Mouse (Mus musculus): Measurements from ENCODE around the gene AC109138.7.
"Not testable (repeated sequence)": the region's sequence is repeated elsewhere in the genome, so short reads cannot be mapped to it uniquely, and the experiment has no call there.

The AC109138.7 gene

DNA sequence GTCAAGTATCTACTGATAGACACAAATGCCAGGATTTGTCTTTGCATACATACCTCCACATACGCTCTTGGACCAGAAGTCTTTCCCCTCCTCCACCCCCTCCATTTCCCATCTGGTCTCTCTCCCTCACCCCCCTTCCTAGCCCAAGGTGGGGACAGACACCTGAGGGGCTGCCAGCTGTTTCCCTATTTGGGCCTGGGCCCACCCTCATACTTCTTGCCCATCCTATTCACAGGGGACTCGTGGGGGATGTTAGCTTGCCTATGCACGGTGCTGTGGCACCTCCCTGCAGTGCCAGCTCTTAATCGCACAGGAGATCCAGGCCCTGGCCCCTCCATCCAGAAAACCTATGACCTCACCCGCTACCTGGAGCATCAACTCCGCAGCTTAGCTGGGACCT is 5.8 kb downstream of the AC109138.7 start:
- DNase-seq = no peak

DNA sequence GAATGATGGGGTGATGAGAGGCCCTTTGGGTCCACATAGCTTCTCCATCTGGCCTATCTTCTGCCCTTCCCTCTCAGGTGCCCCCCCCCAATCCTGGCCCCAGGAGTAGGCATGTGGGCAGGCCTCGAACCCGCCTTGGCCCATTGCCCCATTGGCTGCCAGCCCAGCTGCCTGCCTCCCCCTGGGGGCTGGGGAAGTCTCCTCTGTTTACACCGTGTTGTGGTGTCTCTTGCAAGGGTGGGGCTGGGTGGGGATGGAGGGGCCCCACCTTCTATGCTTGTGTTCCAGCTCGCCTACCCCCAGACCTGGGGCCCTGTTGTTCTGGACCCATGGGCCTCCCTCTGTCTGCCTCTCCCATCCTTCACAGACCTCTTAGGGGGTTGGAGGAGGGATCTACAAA is 6.3 kb downstream of the AC109138.7 start:
- DNase-seq = no peak

DNA sequence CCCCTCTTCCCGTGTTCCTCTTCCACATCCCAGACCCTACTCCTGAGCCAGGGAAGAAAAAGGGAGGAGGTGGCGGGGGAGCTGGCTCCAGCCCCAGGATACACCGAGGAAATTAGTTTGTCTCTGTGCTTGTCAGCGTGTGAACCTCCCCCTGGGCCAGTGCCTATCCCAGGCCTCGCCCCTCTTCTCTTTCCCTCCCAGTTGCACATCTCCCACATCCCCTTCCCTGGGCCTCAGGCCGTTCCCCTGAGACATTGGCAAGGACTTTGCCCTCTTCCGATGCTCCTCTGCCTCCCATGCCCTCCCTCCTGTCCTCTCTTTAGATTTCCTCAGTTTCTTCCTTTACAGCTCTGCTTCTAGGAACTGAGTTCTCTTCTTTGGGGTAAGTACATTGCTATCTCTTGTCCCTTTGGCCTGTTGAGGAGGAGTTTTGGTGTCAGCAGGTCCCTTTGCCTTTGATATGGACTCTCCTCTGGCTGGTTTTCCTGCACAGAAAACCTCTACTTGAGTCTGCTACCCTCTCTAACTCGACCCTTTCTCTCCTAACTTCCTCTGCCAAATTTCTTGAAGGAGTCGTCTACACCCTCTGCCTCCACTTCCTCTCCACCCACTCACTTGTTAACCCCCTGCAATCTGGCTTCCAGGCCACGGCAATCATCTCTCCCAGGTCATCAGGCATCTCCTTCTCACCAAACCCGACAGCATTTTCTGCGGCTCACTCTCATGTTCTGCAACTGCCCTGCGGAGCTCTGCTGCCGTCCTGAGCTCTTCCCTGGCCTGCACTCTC is 7.0 kb downstream of the AC109138.7 start:
- no peak for DNase-seq

DNA sequence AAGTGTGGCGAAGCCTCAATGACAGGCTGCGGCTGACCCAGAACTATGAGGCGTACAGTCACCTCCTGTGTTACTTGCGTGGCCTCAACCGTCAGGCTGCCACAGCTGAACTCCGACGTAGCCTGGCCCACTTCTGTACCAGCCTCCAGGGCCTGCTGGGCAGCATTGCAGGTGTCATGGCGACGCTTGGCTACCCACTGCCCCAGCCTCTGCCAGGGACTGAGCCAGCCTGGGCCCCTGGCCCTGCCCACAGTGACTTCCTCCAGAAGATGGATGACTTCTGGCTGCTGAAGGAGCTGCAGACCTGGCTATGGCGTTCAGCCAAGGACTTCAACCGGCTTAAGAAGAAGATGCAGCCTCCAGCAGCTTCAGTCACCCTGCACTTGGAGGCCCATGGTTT is 8.0 kb downstream of the AC109138.7 start:
- DNase-seq = no peak

DNA sequence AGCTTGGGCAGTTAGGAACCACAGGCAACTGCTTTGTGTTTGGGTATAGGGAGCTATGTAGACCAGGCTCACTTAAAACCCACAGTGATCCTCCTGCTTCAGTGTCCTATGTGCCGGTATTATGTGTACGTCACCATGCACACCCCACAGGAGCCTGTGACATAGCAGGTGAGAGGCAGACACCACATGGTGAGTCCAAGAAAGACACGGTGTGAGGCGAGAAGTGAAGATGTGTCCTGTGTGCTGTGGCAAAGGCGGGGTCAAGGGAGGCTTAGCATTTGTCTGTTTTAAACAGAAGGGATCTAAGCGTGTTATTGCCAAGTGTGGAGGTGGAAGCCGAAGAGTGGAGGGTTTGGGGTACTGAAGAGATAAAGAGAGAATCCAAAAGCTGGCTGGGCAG is 12.6 kb downstream of the AC109138.7 start:
- no peak for DNase-seq

DNA sequence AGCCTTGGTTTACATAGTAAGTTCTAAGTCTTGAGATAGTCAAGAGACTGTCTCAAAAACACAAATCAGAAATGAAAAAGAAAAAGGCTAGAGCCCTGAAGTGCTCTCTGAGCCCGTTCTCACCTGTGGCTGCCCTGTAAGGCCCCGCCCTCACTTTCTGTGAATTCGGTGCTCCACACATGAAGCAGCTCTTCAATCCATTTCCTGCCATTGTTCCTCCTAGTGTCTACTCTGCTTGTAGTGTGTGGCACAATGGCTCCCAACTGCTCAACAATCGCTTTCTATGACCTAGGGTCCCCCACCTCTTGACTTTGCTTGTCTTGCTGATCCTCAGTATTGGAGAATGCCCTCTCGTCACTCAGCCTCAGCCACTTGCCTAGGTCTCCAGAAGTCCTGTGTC is 13.3 kb downstream of the AC109138.7 start:
- DNase-seq = no peak

DNA sequence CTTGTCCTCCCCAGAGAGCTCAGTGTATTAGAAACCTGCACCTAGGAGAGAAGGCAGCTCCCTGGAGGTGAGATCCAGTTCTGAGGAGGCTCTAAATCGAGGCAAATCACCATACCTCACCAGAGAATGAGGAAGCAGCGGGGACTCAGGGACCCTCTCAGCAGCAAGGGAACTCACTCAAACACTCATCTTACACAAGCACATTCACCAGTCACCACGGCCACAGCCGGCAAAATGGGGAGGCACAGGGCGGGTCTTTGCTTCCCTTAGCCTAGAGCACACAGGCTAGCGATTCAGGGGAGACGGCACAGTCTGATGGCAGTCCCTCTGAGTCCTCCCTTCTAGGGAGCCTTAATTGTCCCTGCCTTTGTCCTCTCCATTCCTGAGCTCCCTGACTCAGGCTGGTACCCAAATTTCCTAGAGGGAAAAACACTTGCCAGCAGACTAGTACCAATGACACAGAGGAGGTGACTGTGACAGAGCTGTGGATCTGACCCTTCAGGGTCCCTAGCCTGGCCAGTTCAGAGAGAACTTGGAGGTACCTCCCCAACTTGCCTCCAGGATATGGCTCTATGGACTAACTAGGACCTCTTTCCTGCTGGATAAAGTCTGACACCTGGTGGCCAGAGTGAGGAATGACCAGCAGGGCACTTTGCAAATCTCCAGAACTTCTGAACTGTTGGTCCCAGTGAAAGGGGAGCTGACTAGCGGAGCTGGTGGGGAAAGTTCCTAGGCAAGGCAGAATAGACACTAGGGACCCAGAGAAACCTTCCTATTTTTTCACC is 13.9 kb downstream of the AC109138.7 start:
- DNase-seq = peak; percentile 86

DNA sequence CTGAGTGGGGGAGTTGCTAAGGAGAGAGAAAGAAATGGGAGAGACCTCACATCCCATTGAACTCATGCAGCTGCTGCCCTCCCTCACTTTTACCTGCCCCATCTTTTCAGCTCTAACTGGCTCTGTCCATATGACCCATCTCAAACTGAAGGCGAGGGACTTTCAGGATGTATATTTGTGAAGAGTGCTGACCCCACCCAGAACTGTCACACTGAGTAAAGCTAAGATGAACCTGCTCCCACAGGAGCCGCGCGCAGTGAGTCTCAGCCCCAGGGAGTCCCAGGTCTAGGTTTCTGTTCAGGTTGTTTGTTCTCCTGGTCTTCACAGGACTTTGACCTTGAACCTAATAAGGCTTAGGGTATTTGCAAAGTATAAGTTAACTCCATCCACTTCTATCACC is 14.7 kb downstream of the AC109138.7 start:
- no peak for DNase-seq

DNA sequence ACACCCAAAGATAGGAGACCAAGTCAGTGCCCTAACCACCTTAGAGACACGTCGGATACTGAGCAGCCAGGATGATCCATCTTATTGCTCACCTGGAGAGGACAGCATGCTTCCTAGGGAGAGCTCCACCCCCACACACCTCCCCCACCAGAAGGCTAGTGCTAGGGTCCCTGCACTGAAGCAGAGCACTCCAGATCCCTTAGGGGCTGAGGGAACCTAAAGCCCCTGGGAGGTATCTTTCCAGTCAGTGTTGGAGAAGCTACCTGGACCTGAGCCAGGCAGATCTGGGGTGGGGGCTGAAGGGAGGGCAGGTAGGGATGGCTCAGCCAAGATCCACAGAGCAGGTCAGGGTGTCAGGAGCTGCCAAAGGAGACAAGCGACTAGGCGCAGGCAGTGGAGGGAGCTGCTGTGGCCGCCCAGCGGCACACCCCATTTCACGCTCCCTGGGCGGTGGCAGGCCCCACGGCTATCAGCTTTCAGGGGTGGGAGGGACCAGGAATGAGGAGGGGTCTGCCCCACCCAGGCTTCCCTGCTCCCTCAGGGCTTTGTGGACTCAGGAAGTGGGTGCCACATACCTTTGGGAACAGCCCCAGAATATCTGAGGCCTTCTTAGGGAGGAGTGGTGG is 15.4 kb downstream of the AC109138.7 start:
- no peak for DNase-seq

DNA sequence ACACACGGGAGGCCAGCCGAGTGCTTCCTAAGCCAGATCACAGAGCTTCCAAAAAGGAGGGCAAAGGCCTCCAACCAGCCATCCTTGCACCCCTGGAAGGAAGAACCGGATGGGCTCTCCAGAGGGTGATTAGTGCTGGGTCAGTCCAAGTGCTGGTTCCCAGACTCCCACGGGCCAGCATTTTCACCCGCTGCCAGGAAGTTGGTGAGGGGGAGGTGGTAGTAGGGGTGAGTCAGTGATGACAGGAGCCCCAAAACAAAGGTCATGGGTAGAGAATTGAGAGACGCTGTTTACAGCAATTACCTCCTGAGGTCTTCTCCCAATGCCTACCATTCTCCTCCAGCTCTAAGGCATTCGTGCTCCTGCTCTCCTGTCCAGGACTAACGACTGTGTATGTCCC is 16.3 kb downstream of the AC109138.7 start:
- no peak for DNase-seq

DNA sequence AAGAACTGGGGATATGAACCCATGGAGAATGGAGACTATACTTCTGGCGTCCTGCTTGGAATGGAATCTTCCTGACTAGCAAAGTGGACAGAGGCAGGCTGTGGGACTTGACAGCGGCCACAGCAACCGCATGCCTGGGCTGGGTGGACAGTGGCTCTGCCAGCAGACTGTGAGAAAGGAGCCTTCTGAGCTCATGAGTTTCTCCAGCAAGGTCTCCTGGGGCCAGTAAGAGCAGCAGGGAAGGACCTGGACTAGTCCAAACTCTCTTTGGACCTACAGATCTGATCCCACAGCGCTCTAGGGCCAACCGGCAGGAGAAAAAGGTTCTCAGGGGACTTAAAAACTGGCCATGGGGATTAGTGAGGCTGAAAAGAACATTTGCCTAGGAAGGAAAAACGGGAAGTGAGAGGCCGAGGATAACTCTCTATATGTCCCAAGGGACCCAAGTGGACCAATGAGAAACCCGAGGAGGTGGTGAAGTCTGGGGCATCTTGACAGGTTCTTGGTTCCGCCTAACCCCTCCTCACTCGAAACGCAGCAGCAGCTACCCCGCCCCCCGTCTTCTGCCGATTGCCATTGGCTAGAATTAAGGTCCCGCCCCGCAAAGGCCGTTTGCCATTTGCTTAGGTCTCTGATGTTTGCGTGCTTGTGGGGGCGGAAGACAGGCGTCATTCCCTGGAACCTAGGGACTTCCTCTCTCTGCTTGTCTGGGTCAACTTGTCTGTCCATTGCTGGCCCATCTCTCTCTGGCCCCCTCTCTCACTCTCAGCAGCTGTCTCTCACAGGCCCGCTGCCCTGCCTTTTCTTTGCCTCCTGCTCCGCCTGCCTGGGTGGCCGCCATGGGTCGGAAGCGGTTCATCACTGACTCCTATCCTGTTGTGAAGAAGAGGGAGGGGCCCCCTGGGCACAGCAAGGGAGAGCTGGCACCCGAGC is 17.4 kb downstream of the AC109138.7 start, which contains the start of gene Pold4:
Gene Pold4 (plus strand): TSS at position 647 of the 933 bp plus-strand sequence.
- peak; percentile 95 for DNase-seq

DNA sequence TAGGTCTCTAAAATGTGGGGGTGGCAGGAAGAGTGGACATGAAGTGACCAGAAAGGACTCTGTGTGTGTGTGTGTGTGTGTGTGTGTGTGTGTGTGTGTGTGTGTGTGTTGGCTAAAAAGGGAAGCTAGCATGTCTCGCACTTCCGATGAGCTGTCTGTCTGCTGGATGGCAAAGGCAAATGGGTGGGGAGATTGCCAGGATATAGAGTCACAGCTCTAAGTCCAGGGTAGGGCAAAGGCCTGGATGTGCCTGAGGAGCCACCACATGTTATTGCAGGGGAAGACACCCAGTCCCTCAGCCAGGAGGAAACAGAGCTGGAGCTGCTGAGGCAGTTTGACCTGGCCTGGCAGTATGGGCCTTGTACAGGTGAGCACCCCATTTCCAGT is 18.0 kb downstream of the AC109138.7 start:
- no peak for DNase-seq

DNA sequence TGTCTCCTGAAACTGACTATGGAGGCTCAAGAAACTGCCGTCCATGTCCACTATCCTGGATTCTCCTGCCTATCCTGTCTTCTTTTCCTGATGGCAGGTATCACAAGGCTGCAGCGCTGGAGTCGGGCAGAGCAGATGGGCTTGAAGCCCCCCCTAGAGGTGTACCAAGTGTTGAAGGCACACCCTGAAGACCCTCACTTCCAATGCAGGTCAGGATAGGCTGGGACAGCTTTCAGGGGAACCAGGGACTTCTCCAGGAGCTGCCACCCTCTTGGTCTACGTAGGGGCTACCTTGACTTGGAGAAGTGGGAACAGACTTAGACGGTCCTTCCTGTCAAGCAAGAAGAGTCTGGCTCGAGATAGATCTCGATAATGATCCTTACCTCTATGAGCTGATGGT is 18.5 kb downstream of the AC109138.7 start:
- DNase-seq = no peak

DNA sequence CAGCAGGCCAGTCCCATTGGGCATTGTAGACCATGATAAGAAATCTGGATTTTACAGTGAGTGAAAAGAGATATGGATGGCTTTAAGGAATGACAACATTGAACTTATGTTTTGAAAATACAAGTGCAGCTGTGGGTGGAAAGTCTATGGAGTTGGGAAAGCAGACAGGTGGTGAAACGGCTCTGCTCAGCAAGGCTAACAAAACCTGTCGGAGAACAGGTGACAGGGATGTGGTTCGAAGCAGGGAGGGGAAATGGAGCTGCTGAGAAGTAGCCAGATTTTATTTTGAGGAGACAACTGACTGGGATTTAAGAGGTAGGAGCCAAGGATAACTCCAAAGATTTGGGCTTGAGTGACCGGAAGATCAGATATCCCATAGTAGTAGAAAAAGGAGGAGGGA is 20.4 kb downstream of the AC109138.7 start:
- no peak for DNase-seq

DNA sequence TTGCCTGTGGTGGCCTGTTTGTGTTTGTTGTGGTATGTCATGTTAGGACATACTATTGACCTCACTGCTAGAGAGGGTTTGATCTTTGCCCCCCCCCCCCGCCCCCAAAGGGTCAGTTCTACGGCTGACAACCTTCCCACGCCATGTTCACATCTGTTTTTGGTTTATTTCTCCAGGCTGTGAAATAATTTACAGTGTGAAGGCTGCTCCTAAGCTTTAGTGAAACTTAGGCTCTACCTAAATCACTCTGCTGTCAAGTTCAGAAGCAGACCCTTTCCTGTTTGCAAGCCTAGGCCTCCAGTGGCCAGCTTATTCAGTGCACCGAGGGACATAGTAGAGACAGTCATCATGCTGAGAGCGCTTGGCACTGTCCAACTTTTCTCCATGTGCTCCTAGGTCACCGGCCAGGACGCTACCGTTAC is 26.1 kb downstream of the AC109138.7 start:
- peak; percentile 62 for DNase-seq

DNA sequence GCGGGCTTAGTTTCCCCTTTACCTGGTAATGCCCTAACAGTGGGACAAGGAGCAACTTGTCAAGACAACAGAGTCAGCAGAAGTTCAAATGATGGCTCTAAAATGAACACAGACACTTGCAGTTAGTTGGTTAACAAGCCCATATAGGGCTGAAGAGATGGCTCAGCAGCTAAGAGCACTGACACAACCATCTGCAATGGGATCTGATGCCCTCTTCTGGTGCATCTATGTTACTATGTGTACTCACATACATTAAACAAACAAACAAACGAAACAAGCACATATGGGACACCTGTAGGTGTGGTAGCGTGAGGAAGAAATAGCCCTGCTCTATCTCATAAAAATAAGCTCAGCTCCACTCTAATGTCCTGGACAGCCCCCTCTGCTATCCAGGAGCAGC is 28.3 kb downstream of the AC109138.7 start:
- no peak for DNase-seq

DNA sequence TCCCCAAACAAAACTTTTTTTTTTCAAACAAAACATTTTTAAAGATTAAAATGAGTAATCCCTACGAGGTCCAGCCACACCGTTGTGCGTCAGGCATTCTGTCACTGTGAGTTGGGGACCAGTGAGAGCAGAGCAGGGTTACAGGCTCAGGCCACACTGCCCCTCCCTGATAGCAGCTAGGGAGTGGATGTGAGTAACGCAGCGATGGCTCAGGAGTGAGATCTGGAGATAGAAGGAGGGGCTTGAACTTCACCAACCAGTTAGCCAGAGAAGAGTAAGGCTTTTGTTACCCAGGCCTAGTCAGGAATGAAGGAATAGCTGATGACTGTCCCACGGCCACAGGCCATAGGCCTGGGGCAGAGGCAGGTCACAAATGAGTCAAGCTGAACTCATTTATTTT is 30.6 kb downstream of the AC109138.7 start:
- no peak for DNase-seq

DNA sequence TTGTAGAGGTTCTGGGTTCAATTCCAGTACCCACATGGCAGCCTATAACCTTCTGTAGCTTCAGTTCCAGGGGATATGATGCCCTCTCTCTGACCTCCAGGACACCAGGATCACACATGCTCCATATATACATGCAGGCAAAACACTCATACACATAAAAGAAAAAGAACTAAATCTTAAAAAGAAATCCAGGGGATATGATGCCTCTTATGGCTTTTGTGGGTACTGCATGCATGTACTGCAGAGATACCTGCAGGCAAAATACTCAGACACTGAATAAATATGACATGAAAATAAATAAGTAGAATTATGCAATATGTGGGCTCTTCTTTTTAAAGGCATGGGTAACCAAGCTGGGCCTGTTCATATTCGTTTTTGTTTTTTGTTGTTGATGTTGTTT is 32.9 kb downstream of the AC109138.7 start:
- DNase-seq = no peak

DNA sequence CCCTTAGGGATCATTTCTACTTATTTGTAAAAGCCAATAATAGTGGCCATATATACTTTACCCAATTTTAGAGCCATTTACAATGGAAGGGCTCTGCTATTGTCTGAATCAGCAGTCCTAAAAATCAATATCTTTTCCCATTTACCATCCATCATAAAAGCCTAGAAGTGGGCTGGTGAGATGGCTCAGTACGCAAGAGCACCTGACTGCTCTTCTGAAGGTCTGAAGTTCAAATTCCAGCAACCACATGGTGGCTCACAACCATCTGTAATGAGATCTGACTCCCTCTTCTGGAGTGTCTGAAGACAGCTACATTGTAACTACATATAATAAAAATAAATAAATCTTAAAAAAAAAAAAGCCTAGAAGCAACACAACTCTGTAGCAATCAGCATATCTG is 34.5 kb downstream of the AC109138.7 start:
- not testable (repeated sequence) for DNase-seq

DNA sequence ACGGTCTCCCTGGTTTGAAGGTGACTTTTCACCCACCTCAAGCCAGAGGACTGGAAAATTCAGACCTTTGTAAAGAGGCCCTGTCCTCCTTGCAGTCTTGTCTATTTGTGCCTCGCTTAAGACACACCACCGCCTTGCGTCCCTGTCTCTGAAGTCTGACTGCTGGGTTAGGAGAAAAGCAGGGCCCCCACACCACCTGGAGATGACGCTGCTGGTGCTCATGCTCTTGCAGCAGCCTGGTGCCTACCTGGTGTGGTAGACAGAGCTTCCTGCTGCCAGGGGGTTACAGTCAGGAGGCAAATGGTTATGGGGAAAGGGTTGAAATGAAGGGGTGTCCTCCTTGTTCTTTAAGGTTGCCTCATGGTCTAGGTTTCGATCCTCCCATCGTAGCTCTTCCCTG is 40.1 kb downstream of the AC109138.7 start:
- no peak for DNase-seq

DNA sequence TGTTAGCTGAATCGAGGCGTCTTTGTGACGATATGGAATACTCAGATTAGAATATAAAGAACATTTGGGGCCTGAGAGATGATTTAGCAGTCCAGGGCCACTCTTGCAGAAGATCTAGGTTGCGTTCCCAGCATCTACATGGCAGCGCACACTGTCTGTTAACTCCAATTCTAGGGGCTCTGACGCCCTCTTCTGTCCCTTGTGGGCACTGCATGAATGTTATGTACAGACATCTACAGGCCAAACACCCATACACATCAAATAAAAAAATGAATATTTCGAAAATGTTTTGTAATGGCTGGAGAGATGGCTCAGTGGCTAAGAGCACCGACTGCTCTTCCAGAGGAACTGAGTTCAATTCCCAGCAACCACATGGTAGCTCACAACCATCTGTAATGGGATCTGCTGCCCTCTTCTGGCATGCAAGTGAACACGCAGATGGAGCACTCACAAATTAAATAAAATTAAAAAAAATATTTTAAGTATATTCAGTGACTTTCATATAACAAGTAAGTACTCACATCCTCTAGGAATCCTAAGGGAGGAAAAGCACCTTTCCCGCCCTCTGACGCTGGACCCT is 41.5 kb downstream of the AC109138.7 start:
- no peak for DNase-seq

DNA sequence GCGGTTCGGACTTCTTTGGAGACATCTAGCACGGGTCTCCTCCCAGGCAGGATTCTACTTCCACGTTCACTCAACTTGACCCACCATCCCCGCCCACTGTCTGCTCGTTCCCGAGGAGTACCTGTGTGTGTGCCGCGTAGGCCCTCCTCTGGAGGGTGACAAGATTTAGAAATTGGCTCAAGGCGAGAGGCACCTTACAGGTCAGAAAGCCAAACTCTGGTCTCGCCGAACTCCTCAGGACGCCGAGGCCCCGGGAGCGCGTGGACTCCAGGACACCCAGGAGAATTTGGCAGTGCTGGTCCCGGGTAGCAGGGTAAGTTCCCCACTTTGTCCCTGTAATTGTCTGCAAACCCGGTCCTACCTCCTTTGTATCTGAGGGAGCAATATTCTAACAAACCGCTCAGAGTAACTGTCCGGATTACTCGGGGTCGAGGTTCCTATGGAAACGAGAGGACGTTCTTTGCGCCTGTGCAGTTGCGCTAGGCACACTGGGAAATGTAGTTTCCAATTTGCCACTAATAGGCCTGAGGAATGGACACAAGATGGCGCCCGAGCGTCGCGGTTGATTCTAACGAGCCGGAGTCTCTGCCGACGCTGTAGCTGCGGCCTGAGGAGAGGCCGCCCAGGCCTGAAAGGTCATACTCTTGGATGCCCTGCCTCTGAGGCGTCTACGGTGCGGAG is 43.2 kb downstream of the AC109138.7 start:
- DNase-seq = peak; percentile 98
